Mouse (Mus musculus) hindbrain, postnatal 0 days (tissue): ENCODE measurements around the gene Figla. TPM values are rescaled to one million over a fixed set of nuclear protein-coding genes. Genes with fewer than 3 reads are reported as not detected.
"Not testable (repeated sequence)": the region's sequence is repeated elsewhere in the genome, so short reads cannot be mapped to it uniquely, and the experiment has no call there.

Experiments
- ATAC-seq: fragments of 200-750 bp; cut with Nextera tagmentation; 2 replicates; pipeline ENCODE4 v1.8.0; 2017; ENCODE audit warnings: mild to moderate bottlenecking, moderate TSS enrichment, moderate library complexity
- DNase-seq: peaks from one replicate; pipeline ENCODE4 v3.0.0-alpha.2; 2015; ENCODE audit warnings: low spot score
- H3K27ac ChIP-seq: fragments of 300-500 bp; sonication (generic); 2 replicates; pipeline ENCODE4 v1.5.1; 2014; ENCODE audit warnings: mild to moderate bottlenecking
- H3K27me3 ChIP-seq: fragments of 300-500 bp; sonication (generic); 2 replicates; pipeline ENCODE4 v1.6.1; 2014; ENCODE audit warnings: low read length, mixed read lengths; ENCODE audit not compliant: insufficient read depth
- H3K36me3 ChIP-seq: fragments of 300-500 bp; sonication (generic); 2 replicates; pipeline ENCODE4 v1.6.1; 2014; ENCODE audit warnings: low read length, mixed read lengths; ENCODE audit not compliant: insufficient read depth
- H3K4me1 ChIP-seq: fragments of 300-500 bp; sonication (generic); 2 replicates; pipeline ENCODE4 v1.6.1; 2014; ENCODE audit warnings: antibody characterized with exemption, low read length, mixed read lengths; ENCODE audit not compliant: insufficient read depth
- H3K4me2 ChIP-seq: fragments of 300-500 bp; sonication (generic); 2 replicates; pipeline ENCODE4 v1.6.1; 2014; ENCODE audit warnings: low read depth, mild to moderate bottlenecking, low read length, moderate library complexity, mixed read lengths
- H3K4me3 ChIP-seq: fragments of 300-500 bp; sonication (generic); 2 replicates; pipeline ENCODE4 v1.5.1; 2014; ENCODE audit warnings: low read length
- H3K9ac ChIP-seq: fragments of 300-500 bp; sonication (generic); replicated peaks from 2 replicates; pipeline ENCODE4 v1.6.1; 2014; ENCODE audit warnings: mild to moderate bottlenecking, low read length, moderate library complexity, mixed read lengths
- H3K9me3 ChIP-seq: fragments of 300-500 bp; sonication (generic); 2 replicates; pipeline ENCODE4 v1.6.1; 2016; ENCODE audit warnings: low read length, mixed read lengths
- CTCF ChIP-seq: IDR thresholded peaks from 2 replicates; pipeline ENCODE4 v1.5.1; 2016; ENCODE audit warnings: antibody characterized with exemption, control low read depth, low read depth
- WGBS: fragments of 180-500 bp; shearing (Covaris S2); extraction: QIAGEN DNeasy Blood & Tissue Kit; methylation state at CpG from one replicate; pipeline ENCODE4 v1.1.7; 2014; 5-methylcytosine and 5-hydroxymethylcytosine counted together
- polyA plus RNA-seq: library from polyadenylated mRNA; unstranded; fragments of >200 nt; fragmentation: Nextera tagmentation; extraction: Ambion mirVana; gene quantifications from 2 replicates; pipeline ENCODE4 v1.2.1, GENCODE M21; 2015
- total RNA-seq: library from RNA; depleted of rRNA; stranded (reverse); fragments of >200 nt; gene quantifications from 2 replicates; pipeline ENCODE4 v1.2.3, GENCODE M21; 2014

Gene Figla
- total and polyA plus RNA-seq, 2 experiments from 2014 or later, result not detected

- Histone ChIP-seq H3K9me3 (no peaks in the 10 kb centered on the region), H3K9ac (no peak overlapping the region), H3K36me3 (no peaks in the 10 kb centered on the region), H3K27me3 (no peaks in the 10 kb centered on the region), H3K27ac (no peak overlapping the region), H3K4me3 (no peak overlapping the region), H3K4me1 (no peaks in the 10 kb centered on the region), H3K4me2 (no peak overlapping the region)
- ATAC-seq, result peak; percentile 63; the same call in 1 of the 2 replicates
- 34% methylated on average over 4 of the region's 4 CpGs for WGBS
- peak; percentile 84 for DNase-seq
- peak; percentile 89 for TF ChIP-seq CTCF
These were observed 6.0 kb upstream of the Figla start for GRCm38 (mm10) chr6:86009980-86010379.

- WGBS, result 80% methylated on average over 5 of the region's 5 CpGs
- not testable (repeated sequence) for H3K27me3 ChIP-seq, H3K4me1 ChIP-seq, H3K27ac ChIP-seq, H3K4me3 ChIP-seq, ATAC-seq, DNase-seq, H3K9me3 ChIP-seq, H3K9ac ChIP-seq, H3K36me3 ChIP-seq, H3K4me2 ChIP-seq
These were observed 1.2 kb upstream of the Figla start for GRCm38 (mm10) chr6:86014812-86015211.

- ATAC-seq (no peak), DNase-seq (no peak)
- WGBS, result 83% methylated on average over 23 of the region's 23 CpGs
- Histone ChIP-seq H3K4me1 (no peaks in the 10 kb centered on the region), H3K27me3 (no peaks in the 10 kb centered on the region), H3K9ac (no peak overlapping the region), H3K4me3 (no peak overlapping the region), H3K36me3 (no peaks in the 10 kb centered on the region), H3K9me3 (no peaks in the 10 kb centered on the region), H3K27ac (no peak overlapping the region), H3K4me2 (no peak overlapping the region)
- TF ChIP-seq CTCF, result no peak
These were observed 901 bp downstream of the Figla start for GRCm38 (mm10) chr6:86016793-86017350.

GRCm38 (mm10) chr6:86019415-86020237 lies 3.7 kb downstream of the Figla start:
- Histone ChIP-seq H3K4me1 (no peaks in the 10 kb centered on the region), H3K27ac (no peak overlapping the region), H3K4me3 (no peak overlapping the region), H3K9me3 (no peaks in the 10 kb centered on the region), H3K36me3 (no peaks in the 10 kb centered on the region), H3K4me2 (no peak overlapping the region), H3K27me3 (no peaks in the 10 kb centered on the region), H3K9ac (no peak overlapping the region)
- ATAC-seq (no peak), DNase-seq (no peak)
- TF ChIP-seq CTCF, result no peak
- 70% methylated on average over 4 of the region's 4 CpGs for WGBS

GRCm38 (mm10) chr6:86020948-86021347 lies 5.0 kb downstream of the Figla start:
- Histone ChIP-seq H3K36me3 (no peaks in the 10 kb centered on the region), H3K9ac (no peak overlapping the region), H3K27ac (no peak overlapping the region), H3K4me2 (no peak overlapping the region), H3K9me3 (no peaks in the 10 kb centered on the region), H3K27me3 (no peaks in the 10 kb centered on the region), H3K4me3 (no peak overlapping the region), H3K4me1 (no peaks in the 10 kb centered on the region)
- DNase-seq (peak; percentile 37), ATAC-seq (no peak)
- WGBS, result 31% methylated on average over 3 of the region's 3 CpGs
- peak; percentile 67 for TF ChIP-seq CTCF

- TF ChIP-seq CTCF, result no peak
- H3K9ac ChIP-seq, result no peak overlapping the region
- no peaks in the 10 kb centered on the region for H3K27me3 ChIP-seq
- H3K4me2 ChIP-seq, result no peak overlapping the region
- H3K4me1 ChIP-seq, result peaks cover 12% of the 10 kb centered on the region; the same call in 1 of the 2 replicates
- DNase-seq (no peak), ATAC-seq (no peak)
- H3K27ac ChIP-seq, result no peak overlapping the region
- H3K36me3 ChIP-seq, result no peaks in the 10 kb centered on the region
- WGBS, result 82% methylated on average over 8 of the region's 8 CpGs
- no peak overlapping the region for H3K4me3 ChIP-seq
- no peaks in the 10 kb centered on the region for H3K9me3 ChIP-seq
These were observed 10.8 kb downstream of the Figla start for GRCm38 (mm10) chr6:86026632-86027292.
